Mouse (Mus musculus): ENCODE results near the gene Ehf. TPM values are rescaled to one million over a fixed set of nuclear protein-coding genes. Genes with fewer than 3 reads are reported as not detected.

The Ehf gene
- total RNA-seq, 2 experiments from 2014 or later, result not detected

DNA sequence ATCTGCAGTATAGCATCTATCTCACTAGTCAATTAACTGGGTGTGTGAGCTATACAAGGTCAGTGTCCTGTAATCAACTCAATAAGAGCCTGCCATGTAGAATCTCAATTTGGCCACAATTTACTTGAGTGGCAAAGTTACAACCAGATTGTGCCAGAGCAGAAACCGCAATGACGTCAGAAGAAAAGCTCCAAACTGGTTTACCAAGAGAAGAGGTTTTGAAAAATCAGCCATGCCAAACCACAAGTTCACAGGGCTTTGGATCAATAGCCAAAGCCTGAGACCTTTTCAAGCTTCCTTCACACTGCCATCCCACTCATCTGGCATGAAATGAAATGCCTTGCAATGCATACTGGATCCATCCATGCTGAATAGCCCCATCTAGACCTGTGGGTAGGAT, 76.3 kb downstream of the Ehf start:
- intact Hi-C loops (cut with DNase I; ENCODE audit: low total_unique reads), result no loop called here
- no peak for DNase-seq

DNA sequence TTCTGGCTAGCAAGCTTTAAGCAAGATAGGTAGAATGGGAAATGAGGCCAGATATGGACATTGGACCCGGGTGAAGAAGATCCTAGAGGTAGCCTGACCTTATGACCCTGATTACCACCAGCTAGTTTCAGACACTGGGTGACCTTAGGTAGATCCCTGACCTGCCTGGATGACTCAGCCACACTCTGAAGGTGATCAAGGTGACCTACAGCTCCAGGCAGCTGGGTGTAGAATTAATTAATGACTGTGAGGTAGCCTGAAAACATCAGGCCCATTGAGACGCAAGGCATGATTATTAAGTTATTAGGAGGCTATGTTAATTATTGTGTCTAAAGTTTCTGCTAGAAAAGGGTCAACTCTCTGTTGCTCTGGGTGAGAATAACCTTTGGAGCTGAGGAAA, 82.2 kb downstream of the Ehf start:
- intact Hi-C loops (cut with DNase I; ENCODE audit: low total_unique reads), result no loop called here
- no peak for DNase-seq

DNA sequence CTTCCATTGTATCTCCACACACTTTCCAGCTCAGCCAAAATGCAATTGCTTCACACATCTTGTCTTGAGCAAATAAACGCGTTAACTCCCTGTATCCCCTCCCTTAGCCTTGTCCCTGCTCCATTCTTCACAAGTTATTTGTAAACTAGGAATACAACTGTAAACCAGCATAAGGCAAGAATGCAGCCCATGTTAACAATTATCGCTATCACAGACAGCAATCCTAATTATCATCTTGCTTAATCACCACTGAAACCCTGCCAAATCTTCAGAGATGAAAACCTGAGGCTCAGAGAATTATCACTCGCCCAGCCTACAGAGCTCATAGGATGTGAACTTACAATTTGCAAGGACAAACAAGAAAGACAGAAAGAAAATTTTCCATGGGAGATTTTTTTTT, 84.8 kb downstream of the Ehf start:
- DNase-seq, result no peak

DNA sequence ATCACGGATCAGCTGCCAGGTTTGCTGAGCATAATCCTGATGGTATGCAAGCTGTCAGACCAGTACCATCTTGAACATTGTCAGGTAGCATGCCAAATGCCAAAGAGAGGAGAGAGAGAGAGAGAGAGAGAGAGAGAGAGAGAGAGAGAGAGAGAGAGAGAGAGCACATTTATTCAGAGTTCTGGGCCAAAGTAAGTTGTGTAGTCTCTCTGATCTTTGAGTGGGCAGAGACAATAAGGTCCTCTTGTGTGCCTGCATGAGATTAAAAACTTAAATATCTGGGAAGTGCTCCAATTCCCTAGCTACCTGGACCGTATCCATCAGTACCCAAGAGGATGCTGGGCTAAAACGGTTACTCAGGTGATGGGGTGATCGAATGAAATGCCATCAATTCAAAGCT, 87.3 kb downstream of the Ehf start:
- intact Hi-C loops (cut with DNase I; ENCODE audit: low total_unique reads), result no loop called here
- DNase-seq, result no peak

More for the DNA sequence above, 84.8 kb downstream of the Ehf start:
- intact Hi-C loops (cut with DNase I; ENCODE audit: low total_unique reads), result no loop called here

DNA sequence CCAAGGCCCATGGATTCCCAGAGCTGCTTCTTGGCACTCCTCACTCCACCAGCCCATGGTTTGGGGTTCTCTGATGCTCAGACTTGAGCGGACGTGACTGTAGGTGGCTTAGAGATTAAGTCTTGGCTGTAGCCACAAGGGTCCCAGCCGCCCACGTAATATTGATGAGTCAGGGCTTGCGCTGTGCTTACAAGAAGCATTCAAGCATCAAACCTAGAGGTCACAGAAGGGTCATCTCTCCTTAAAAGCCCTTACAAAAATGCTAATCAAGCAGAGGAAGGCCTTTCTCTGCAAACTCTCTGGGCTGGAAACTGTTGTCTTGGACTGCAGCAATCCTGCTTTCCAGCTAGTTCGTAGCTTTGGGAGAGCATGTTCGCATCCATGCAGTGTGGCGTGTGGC, 88.2 kb downstream of the Ehf start:
- intact Hi-C loops (cut with DNase I; ENCODE audit: low total_unique reads), result no loop called here
- DNase-seq, result no peak

DNA sequence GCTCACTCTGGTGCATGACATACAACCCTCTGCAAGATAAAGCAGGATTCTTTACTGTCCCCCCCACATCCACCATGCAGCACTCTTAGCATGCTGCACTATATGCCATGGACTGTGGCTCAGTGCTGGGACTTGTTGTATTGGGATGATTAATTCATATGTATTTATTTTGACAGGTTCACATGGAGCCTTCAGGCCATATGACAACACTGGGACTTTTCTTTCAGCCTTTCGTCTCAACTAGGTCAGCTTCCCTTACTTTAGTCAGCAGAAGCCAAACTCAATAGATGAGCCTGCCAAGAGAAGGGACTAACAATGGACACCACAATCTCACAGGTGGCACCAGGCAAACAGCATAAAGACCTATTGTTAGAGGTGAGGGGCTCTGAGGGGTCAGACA, 89.5 kb downstream of the Ehf start:
- DNase-seq, result no peak
- intact Hi-C loops (cut with DNase I; ENCODE audit: low total_unique reads), result no loop called here

Other genes starting within 250 kb of the Ehf start
- gene Pdhx, start 229.8 kb downstream of the Ehf start, total RNA-seq (2021), result 10 to 100 TPM; 79.1 to 97.1 TPM
- gene Apip, start 229.6 kb downstream of the Ehf start, total RNA-seq (2021), result 10 to 100 TPM; 28.7 to 33.8 TPM
- gene Elf5, start 108.4 kb upstream of the Ehf start, total RNA-seq (2021), result not detected
- gene Cat, start 181.9 kb upstream of the Ehf start, total RNA-seq (2021), result 10 to 100 TPM; 75.6 to 78.0 TPM